Mouse (Mus musculus): Measurements from ENCODE around the gene Ccdc107. TPM values are rescaled to one million over a fixed set of nuclear protein-coding genes. Genes with fewer than 3 reads are reported as not detected.
"Not testable (repeated sequence)": the region's sequence is repeated elsewhere in the genome, so short reads cannot be mapped to it uniquely, and the experiment has no call there.

The Ccdc107 gene
- polyA plus RNA-seq, 1 experiment: not detected

DNA sequence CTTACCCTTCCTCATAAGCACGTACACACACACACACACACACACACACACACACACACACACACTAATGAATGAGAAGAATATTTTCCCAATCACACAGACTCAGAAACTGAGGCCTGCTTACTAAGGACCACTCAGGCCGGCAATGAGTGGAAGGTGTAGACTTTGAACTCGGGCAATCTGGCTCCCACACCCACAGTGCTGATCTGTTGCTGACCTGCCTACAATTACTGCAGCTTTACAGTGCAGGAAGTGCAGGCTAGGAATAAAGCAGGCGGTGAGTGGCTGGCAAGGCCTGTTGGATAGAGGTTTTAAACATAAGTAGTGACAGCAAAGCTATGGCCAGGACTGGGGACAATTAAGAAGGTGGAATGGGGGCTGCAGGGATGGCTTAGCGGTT is 11.7 kb upstream of the Ccdc107 start:
- WGBS: 93% methylated on average over 5 of the region's 5 CpGs
- H3K4me3 ChIP-seq (ENCODE audit: insufficient read depth, low read depth, low read length): no peak overlapping the region
- H3K27ac ChIP-seq (ENCODE audit: insufficient read depth, low read depth, low read length): no peak overlapping the region
- TF ChIP-seq POLR2A (IDR thresholded peaks at IDR 0.05; ENCODE audit: insufficient read depth, low read depth, low read length) (no peak), CTCF (IDR thresholded peaks at IDR 0.05; ENCODE audit: insufficient read depth, low read depth, low read length) (no peak)
- 0 out of 2 replicates have a peak, but pooled peaks cover 6% of the 10 kb centered on the region for H3K4me1 ChIP-seq (ENCODE audit: control insufficient read depth, insufficient read depth, low read length)

DNA sequence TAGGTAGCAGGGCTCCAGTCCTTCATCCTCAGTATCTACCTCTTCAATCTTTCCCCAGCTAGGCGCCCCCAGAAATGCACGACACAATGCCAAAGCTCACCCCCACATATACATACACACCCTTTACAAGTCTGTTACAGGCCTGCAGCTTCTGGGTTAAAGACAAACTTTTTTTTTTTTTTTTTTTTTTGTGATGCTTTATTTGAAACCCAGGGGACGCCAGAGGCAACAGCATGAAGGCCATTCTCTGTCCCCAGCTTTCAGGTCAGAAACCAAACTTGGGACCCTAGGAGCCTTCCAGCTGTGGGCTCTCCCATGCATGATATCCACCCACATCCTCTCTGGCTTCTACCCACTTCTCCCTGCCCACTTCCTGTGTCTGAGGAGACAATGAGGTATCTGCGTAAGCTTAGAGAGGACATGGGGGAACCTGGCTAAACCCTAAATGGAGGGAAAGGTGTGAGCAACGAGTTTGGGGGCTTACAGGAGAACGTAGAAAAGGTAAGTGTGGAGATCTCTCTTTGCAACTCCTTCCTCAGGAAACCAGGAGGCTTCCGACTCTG is 10.7 kb upstream of the Ccdc107 start:
- Histone ChIP-seq H3K27ac (ENCODE audit: insufficient read depth, low read depth, low read length) (no peak overlapping the region), H3K4me3 (ENCODE audit: insufficient read depth, low read depth, low read length) (no peak overlapping the region), H3K4me1 (ENCODE audit: control insufficient read depth, insufficient read depth, low read length) (0 out of 2 replicates have a peak, but pooled peaks cover 6% of the 10 kb centered on the region)
- TF ChIP-seq POLR2A (IDR thresholded peaks at IDR 0.05; ENCODE audit: insufficient read depth, low read depth, low read length) (no peak), CTCF (IDR thresholded peaks at IDR 0.05; ENCODE audit: insufficient read depth, low read depth, low read length) (no peak)
- WGBS: 75% methylated on average over 7 of the region's 7 CpGs

DNA sequence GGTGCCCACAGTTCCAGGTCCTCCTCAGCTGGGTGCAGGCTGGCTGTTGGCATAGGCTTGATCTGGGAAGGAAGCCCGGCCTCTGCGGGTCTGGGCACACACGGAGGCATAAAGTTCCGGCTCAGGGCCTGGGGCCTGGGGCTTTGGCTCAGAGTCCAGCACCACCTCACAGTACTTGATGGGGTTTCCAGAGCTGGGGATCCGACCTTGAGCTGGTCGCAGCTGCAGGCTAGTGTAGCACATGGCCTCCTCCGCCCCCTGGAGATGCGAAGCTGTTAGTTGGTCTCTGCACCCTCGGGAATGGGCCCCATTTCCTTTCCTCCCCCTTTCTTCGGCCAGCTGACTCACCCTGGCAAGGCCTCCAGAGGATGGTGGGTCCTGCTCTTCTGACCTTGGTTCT is 10.1 kb upstream of the Ccdc107 start:
- 64% methylated on average over 10 of the region's 10 CpGs for WGBS

DNA sequence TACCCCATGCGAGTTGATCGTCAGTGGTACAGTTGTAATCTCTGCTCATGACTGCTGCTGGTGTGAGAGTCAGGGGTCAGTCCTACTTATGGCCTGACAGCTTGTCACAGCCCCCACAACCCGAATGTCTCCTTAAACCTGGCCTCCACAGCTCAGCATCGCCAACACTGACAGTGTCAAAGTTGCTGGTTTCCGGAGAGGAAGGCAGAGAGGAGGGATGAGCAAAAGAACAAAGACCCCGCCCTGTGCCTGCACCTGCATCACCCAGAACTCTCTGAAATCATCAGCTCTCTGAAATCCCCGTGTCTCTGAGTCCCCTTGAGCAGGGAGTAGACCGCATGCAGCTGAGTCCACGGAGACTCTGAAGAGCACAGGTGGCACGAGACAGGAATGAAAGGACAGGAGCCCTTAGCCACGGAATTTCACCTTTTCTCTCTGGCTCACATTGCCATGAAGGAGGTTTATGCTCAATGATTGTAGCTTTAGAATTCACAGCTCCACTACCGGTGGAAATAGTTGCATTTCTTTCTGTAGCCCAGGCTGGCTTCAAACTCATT is 9.1 kb upstream of the Ccdc107 start, which contains the start of gene Sit1:
TSS of gene Sit1 (minus strand) at position 200 of the 557 bp plus-strand sequence.
- Histone ChIP-seq H3K27ac (ENCODE audit: insufficient read depth, low read depth, low read length) (no peak within 1 kb of the TSS), H3K4me1 (ENCODE audit: control insufficient read depth, insufficient read depth, low read length) (0 out of 2 replicates have a peak, but pooled peaks cover 2% of the 10 kb centered on the region), H3K4me3 (ENCODE audit: insufficient read depth, low read depth, low read length) (no peak within 1 kb of the TSS; the same call in 1 of the 2 replicates)
- TF ChIP-seq CTCF (IDR thresholded peaks at IDR 0.05; ENCODE audit: insufficient read depth, low read depth, low read length): no peak
- TF ChIP-seq POLR2A (IDR thresholded peaks at IDR 0.05; ENCODE audit: insufficient read depth, low read depth, low read length): no peak
- 74% methylated on average over 12 of the region's 12 CpGs for WGBS

More for the DNA sequence above, 10.1 kb upstream of the Ccdc107 start:
- no peak for TF ChIP-seq CTCF (IDR thresholded peaks at IDR 0.05; ENCODE audit: insufficient read depth, low read depth, low read length)
- TF ChIP-seq POLR2A (IDR thresholded peaks at IDR 0.05; ENCODE audit: insufficient read depth, low read depth, low read length): no peak
- Histone ChIP-seq H3K4me3 (ENCODE audit: insufficient read depth, low read depth, low read length) (no peak overlapping the region), H3K4me1 (ENCODE audit: control insufficient read depth, insufficient read depth, low read length) (0 out of 2 replicates have a peak, but pooled peaks cover 6% of the 10 kb centered on the region), H3K27ac (ENCODE audit: insufficient read depth, low read depth, low read length) (no peak overlapping the region)

DNA sequence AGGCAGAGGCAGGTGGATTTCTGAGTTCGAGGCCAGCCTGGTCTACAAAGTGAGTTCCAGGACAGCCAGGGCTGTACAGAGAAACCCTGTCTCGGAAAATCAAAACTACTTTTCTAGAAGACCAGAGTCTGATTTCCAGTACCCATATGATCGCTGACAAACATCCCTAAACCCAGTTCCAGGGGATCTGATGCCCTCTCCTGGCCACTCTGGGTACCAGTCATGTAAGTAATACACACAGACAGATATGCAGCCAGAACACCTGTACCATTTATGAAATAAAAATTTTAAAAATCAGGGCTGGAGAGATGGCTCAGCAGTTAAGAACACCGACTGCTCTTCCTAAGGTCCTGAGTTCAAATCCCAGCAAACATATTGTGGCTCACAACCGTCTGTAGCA is 7.0 kb upstream of the Ccdc107 start:
- WGBS: 86% methylated on average over 5 of the region's 5 CpGs
- not testable (repeated sequence) for H3K4me3 ChIP-seq (ENCODE audit: insufficient read depth, low read depth, low read length); H3K4me1 ChIP-seq (ENCODE audit: control insufficient read depth, insufficient read depth, low read length); H3K27ac ChIP-seq (ENCODE audit: insufficient read depth, low read depth, low read length)

DNA sequence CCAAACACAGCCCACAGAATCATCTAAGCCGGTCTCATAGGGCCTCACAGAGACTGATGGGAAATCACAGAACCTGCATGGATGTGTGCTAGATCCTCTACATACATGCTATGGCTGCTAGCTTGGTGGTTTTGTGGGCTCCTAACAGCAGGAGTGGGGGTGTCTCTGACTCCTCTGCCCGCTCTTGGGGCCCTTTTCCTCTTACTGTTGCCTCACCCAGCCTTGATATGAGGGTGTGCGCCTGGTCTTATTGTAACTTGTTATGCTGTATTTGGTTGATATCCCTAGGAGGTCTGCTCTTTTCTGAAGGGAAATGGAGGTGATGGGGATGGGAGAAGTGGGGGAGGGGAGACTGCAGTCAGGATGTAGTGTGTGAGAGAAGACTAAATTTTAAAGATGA is 3.1 kb upstream of the Ccdc107 start:
- Histone ChIP-seq H3K27ac (ENCODE audit: insufficient read depth, low read depth, low read length) (no peak overlapping the region), H3K4me1 (ENCODE audit: control insufficient read depth, insufficient read depth, low read length) (no peaks in the 10 kb centered on the region), H3K4me3 (ENCODE audit: insufficient read depth, low read depth, low read length) (no peak overlapping the region)
- WGBS: 97% methylated on average over 3 of the region's 3 CpGs
- TF ChIP-seq CTCF (IDR thresholded peaks at IDR 0.05; ENCODE audit: insufficient read depth, low read depth, low read length) (no peak), POLR2A (IDR thresholded peaks at IDR 0.05; ENCODE audit: insufficient read depth, low read depth, low read length) (no peak)

DNA sequence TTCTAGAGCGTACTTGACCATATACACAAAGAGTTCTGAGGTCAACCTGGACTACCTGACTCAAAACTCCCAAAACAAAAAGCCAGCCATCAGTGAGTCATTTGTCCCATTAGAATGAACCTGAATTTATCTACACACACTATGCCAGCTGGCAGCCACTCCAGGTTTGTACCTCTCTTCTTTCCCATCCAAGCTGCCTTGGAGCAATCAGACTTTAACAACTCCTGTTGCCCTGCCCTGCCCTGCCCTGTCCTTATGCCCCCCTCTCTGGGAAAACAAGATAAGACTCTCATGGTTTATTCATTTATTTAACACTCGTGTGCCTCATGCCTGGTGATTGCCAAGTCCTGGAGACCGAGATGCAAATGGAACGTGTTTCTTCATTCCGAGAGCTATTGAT is 1.9 kb upstream of the Ccdc107 start:
- no peak for TF ChIP-seq CTCF (IDR thresholded peaks at IDR 0.05; ENCODE audit: insufficient read depth, low read depth, low read length)
- TF ChIP-seq POLR2A (IDR thresholded peaks at IDR 0.05; ENCODE audit: insufficient read depth, low read depth, low read length): no peak
- no peak overlapping the region for H3K4me3 ChIP-seq (ENCODE audit: insufficient read depth, low read depth, low read length)
- H3K4me1 ChIP-seq (ENCODE audit: control insufficient read depth, insufficient read depth, low read length): peaks cover 5% of the 10 kb centered on the region; the same call in 1 of the 2 replicates
- no peak overlapping the region for H3K27ac ChIP-seq (ENCODE audit: insufficient read depth, low read depth, low read length)
- 87% methylated on average over 5 of the region's 5 CpGs for WGBS

DNA sequence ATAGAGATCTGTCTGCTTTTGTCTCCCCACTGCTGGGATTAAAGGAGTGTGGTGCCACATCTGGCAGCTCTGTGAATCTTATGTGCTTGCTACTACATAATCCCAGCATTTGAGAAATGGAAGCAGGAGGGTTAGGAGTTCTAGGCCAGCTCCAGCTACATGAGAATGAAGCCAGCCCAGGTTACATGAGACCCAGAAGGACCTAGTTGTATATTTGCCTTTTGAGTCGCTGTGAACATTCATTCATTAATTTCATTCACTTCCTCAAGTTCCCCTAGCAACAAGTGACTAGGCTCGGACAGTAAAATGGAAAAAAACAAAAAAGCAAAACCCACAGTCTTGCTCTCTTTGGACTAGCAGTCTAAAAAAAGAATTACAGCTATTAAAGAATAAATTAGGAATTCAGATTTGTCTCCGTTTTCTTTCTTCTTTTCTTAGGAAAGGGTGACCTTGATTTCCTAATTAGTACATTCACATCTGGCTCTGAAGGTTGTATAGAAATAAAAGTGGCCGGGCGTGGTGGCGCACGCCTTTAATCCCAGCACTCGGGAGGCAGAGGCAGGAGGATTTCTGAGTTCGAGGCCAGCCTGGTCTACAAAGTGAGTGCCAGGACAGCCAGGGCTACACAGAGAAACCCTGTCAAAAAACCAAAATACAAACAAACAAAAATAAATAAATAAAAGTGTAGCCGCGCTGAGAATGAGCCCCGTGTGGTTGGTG is 439 bp upstream of the Ccdc107 start:
- H3K27ac ChIP-seq (ENCODE audit: insufficient read depth, low read depth, low read length): peak overlapping the region; percentile 78
- no peak for TF ChIP-seq CTCF (IDR thresholded peaks at IDR 0.05; ENCODE audit: insufficient read depth, low read depth, low read length)
- TF ChIP-seq POLR2A (IDR thresholded peaks at IDR 0.05; ENCODE audit: insufficient read depth, low read depth, low read length): no peak
- WGBS: 13% methylated on average over 12 of the region's 12 CpGs
- H3K4me1 ChIP-seq (ENCODE audit: control insufficient read depth, insufficient read depth, low read length): peaks cover 5% of the 10 kb centered on the region; the same call in 1 of the 2 replicates
- peak overlapping the region; percentile 31 for H3K4me3 ChIP-seq (ENCODE audit: insufficient read depth, low read depth, low read length)

DNA sequence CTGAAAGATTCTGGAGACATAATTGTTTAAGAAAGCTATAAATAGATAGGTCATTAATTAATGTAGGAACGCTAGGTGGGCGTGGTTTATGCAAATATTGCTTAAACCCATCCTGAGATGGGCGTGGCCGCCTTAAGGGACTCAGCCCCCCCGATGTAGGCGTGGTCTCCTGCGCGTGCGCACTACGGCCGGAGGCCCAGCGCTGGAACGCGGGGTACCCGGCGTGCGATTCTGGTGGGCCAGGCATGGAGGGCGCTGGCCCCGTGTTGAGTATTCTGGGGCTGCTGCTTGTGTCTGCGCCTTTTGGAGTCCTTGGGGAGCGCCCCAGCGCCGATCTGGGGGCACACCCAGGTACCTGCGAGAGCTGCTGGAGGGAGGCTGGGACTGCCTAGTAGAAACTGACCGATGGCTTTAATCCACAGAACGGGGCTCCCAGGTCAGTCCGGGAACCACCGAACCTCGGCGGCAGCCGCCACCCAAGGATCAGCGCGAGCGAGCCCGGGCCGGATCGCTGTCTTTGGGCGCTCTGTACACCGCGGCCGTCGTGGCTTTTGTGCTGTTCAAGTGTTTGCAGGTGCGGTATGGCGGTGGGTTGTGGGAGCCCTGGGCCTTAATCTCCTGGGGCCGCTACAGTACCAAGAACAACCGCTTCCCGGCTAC is 616 bp downstream of the Ccdc107 start:
- Histone ChIP-seq H3K4me1 (ENCODE audit: control insufficient read depth, insufficient read depth, low read length) (peaks cover 5% of the 10 kb centered on the region; the same call in 1 of the 2 replicates), H3K4me3 (ENCODE audit: insufficient read depth, low read depth, low read length) (peak overlapping the region; percentile 76), H3K27ac (ENCODE audit: insufficient read depth, low read depth, low read length) (peak overlapping the region; percentile 78; the same call in 1 of the 2 replicates)
- under 1% methylated on average over 47 of the region's 47 CpGs for WGBS
- TF ChIP-seq CTCF (IDR thresholded peaks at IDR 0.05; ENCODE audit: insufficient read depth, low read depth, low read length) (0 out of 2 replicates have a peak, but pooled peaks have one; percentile 23), POLR2A (IDR thresholded peaks at IDR 0.05; ENCODE audit: insufficient read depth, low read depth, low read length) (peak; percentile 94)

Data from olfactory bulb, adult 2 months (tissue).